Mouse (Mus musculus) liver, adult 2 months (tissue): ENCODE data around the gene BC024978.

ENCODE experiments used
- CTCF ChIP-seq: fragments of 200-500 bp; IDR thresholded peaks from 2 replicates; pipeline ENCODE4 v1.5.1; 2011; ENCODE audit warnings: low read depth, low read length, control low read depth
- POLR2A ChIP-seq: fragments of 200-500 bp; IDR thresholded peaks from 2 replicates; pipeline ENCODE4 v1.6.1; 2011; ENCODE audit warnings: low read length, control low read depth; ENCODE audit not compliant: insufficient read depth; ENCODE audit errors: extremely low read depth

DNA sequence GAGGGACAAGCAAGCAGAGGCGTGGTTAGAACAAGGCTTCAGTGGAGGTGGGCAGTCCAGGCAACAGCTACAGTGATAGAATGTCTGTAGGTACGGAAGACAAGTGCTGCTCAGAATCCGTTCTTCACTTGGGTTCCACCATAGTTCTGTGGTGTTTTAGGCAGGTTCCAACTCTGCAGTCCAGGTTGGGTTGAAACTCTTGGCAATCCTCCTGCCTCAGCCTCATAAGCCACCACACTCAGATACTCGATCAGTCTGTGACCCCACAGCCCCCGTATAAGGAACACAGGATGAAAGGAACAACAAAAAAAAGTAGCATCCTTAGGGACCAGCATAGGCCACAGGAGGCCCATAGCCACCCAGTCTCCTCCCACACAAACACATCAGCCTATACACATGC, 3.1 kb upstream of the BC024978 start:
- TF ChIP-seq POLR2A (no peak), CTCF (no peak)
